Mouse (Mus musculus) ES-E14 (cell line): ENCODE data around the gene Fcamr.

Source experiments
- CHD2 ChIP-seq: IDR thresholded peaks from 2 replicates; pipeline ENCODE4 v1.6.1; 2014; ENCODE audit warnings: mild to moderate bottlenecking, low read depth, low read length, inconsistent platforms
- ZC3H11A ChIP-seq: IDR thresholded peaks from 2 replicates; pipeline ENCODE4 v1.6.1; 2012; ENCODE audit warnings: low read depth, mild to moderate bottlenecking, inconsistent platforms, low read length, borderline replicate concordance

DNA sequence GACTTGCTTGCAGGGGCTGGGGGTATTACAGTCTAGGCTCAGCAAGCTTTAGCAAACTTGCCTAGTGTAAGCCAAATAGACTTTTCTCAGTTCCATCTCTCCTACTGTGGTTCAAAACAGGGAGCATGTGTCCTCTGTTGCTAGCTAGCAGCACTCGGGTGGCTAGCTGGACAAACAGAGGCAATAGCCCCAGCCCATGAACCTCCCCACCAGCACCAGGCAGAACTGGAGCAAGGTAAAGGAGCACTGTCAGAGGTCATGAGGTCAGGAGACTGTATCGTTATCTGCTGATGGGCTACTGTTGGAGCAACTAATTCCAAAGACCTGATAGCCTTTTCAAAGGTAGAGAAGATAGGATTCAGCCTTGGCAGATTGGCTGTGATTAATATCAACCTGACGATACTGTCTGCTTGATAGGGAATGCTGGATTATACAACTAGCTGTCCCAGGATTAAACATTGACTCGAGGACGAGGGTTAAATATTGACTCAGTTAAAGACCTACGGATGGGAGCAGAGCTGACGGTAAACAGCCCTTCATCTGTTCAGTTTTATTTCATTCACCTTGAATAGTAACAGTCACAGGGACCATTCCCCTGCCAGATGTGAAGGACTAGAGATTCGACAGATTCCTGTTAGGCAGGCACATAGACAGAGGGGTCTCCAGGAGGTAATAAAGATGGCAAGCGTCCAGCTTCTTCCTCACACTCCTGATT is 21.4 kb downstream of the Fcamr start:
- no peak for TF ChIP-seq CHD2
- TF ChIP-seq ZC3H11A: no peak
